9 mouse cellular contexts compared by ENCODE assay signal in the genomic region with DNA sequence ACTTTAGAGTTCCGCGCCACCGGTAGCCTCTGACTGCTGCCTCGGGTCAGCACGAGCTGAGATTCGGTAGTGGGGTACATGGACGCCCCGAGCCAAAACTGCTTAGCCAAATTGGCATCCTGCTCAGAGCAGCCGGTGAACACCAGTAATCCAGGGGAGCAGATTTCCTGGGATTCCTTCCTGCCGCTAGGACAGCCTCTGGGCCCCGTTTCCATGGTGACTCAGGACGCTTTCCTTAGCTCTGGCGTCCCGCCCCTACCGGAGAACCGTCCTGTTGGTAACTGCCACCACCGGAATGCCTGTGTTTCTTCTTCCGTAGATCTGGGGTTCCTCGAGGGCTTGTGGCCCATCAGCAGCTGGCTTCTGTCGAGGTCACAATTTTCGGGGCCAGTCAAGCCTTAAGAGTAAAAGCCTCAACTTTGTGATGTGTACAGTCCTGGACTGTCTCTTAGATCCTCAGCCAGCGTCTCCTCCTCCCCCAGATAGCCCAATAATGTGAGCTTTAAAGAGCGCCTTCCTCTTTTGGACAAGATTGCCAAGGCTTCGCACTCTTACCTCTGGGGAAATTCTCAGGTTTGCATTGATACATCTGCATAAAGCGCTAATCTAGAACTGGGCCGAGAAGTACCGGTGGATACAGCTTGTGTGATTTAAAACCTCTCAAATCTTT. TPM values are rescaled to one million over a fixed set of nuclear protein-coding genes. Genes with fewer than 3 reads are reported as not detected.
DNase-seq lines count a peak whose midpoint lies in the region; ATAC-seq lines count a peak whose summit lies in the region.
"Had no signal": no experiment of that assay in that cellular context is flagged by ENCODE, and none has a peak within 500 bp of the region (broad histone marks: within the 10 kb centered on the region; RNA-seq: fewer than 3 reads in every experiment).

A gene (minus strand): TSS at position 323 of the 670 bp plus-strand sequence.

- H3K36me3 ChIP-seq in intestine, embryonic 14.5 days (ENCODE audit: control insufficient read depth, insufficient read depth, low read length): no peaks in the 10 kb centered on the region
- no peaks in the 10 kb centered on the region for H3K36me3 ChIP-seq in limb, embryonic 13.5 days
- no peaks in the 10 kb centered on the region for H3K36me3 ChIP-seq in midbrain, embryonic 14.5 days (ENCODE audit: control insufficient read depth, insufficient read depth, low read length)

- H3K9me3 ChIP-seq in intestine, embryonic 14.5 days (ENCODE audit: control insufficient read depth, low read length): no peaks in the 10 kb centered on the region
- H3K9me3 ChIP-seq in limb, embryonic 13.5 days: no peaks in the 10 kb centered on the region
- no peaks in the 10 kb centered on the region for H3K9me3 ChIP-seq in midbrain, embryonic 14.5 days (ENCODE audit: control insufficient read depth, low read length)

- H3K27ac ChIP-seq in intestine, embryonic 14.5 days (ENCODE audit: low read depth): no peak within 1 kb of the TSS
- no peak within 1 kb of the TSS for H3K27ac ChIP-seq in limb, embryonic 13.5 days
- H3K27ac ChIP-seq in midbrain, embryonic 14.5 days (replicated peaks; ENCODE audit: low read depth, low read length): no peak within 1 kb of the TSS

- WGBS in intestine, embryonic 14.5 days: 9% methylated on average over 27 of the region's 27 CpGs
- WGBS in limb, embryonic 13.5 days: 4% methylated on average over 27 of the region's 27 CpGs
- 7% methylated on average over 27 of the region's 27 CpGs for WGBS in midbrain, embryonic 14.5 days

- peaks cover 7% of the 10 kb centered on the region; the same call in 1 of the 2 replicates for H3K4me1 ChIP-seq in intestine, embryonic 14.5 days (replicated peaks; ENCODE audit: control insufficient read depth, insufficient read depth, low read length)
- H3K4me1 ChIP-seq in limb, embryonic 13.5 days: peaks cover 13% of the 10 kb centered on the region
- H3K4me1 ChIP-seq in midbrain, embryonic 14.5 days (ENCODE audit: control insufficient read depth, insufficient read depth, low read length): 0 out of 2 replicates have a peak, but pooled peaks cover 9% of the 10 kb centered on the region

- peak within 1 kb of the TSS; percentile 16; the same call in 1 of the 2 replicates for H3K4me3 ChIP-seq in intestine, embryonic 14.5 days (ENCODE audit: low read depth, low read length)
- H3K4me3 ChIP-seq in limb, embryonic 13.5 days: peak within 1 kb of the TSS; percentile 61
- peak within 1 kb of the TSS; percentile 54 for H3K4me3 ChIP-seq in midbrain, embryonic 14.5 days (replicated peaks; ENCODE audit: low read depth, low read length)

- peak within 1 kb of the TSS; percentile 100 for H3K4me2 ChIP-seq in intestine, embryonic 14.5 days (ENCODE audit: low read length)
- H3K4me2 ChIP-seq in limb, embryonic 13.5 days (replicated peaks): peak within 1 kb of the TSS; percentile 100
- peak within 1 kb of the TSS; percentile 100 for H3K4me2 ChIP-seq in midbrain, embryonic 14.5 days (ENCODE audit: low read length)

- peak; percentile 24 for DNase-seq in gastrocnemius, postnatal 10 days
- DNase-seq in gastrocnemius, adult 8-10 months (ENCODE audit: low spot score in 2 of 2): no peak
- DNase-seq in cerebellum, adult 9-11 months: peak; percentile 35
- peak; percentile 85 for DNase-seq in intestine, embryonic 14.5 days (ENCODE audit: low spot score)
- peak; percentile 84 for DNase-seq in midbrain, embryonic 14.5 days
- DNase-seq in testis, postnatal 10 days (ENCODE audit: low spot score): peak; percentile 71

- H3K27me3 ChIP-seq in intestine, embryonic 14.5 days (replicated peaks; ENCODE audit: control insufficient read depth, insufficient read depth, low read length): peaks cover 9% of the 10 kb centered on the region; the same call in 1 of the 2 replicates
- peaks cover 30% of the 10 kb centered on the region for H3K27me3 ChIP-seq in limb, embryonic 13.5 days
- 0 out of 2 replicates have a peak, but pooled peaks cover 6% of the 10 kb centered on the region for H3K27me3 ChIP-seq in midbrain, embryonic 14.5 days (ENCODE audit: control insufficient read depth, insufficient read depth, low read length)
- H3K27me3 ChIP-seq: CH12.LX had no signal

- peak; percentile 69 for ATAC-seq in granulocyte monocyte progenitor cell, adult 5-6 weeks (replicated peaks; ENCODE audit: poor library complexity, severe bottlenecking)
- ATAC-seq in intestine, embryonic 14.5 days (replicated peaks; ENCODE audit: low FRiP score, low TSS enrichment, low read depth): peak; percentile 75
- peak; percentile 54; the same call in 1 of the 2 replicates for ATAC-seq in limb, embryonic 13.5 days (ENCODE audit: low FRiP score, low read depth)
- ATAC-seq in midbrain, embryonic 14.5 days (ENCODE audit: low FRiP score, low TSS enrichment): peak; percentile 37; the same call in 1 of the 2 replicates

- H3K9ac ChIP-seq in intestine, embryonic 14.5 days (ENCODE audit: low read length): no peak within 1 kb of the TSS
- 0 out of 2 replicates have a peak within 1 kb of the TSS, but pooled peaks have one; percentile 36 for H3K9ac ChIP-seq in limb, embryonic 13.5 days
- H3K9ac ChIP-seq in midbrain, embryonic 14.5 days (replicated peaks; ENCODE audit: low read length): no peak within 1 kb of the TSS; the same call in 1 of the 2 replicates

RNA-seq across cellular contexts. Expression of the gene that starts here (rescaled TPM):
- total RNA-seq in gastrocnemius, postnatal 10 days (2021): not detected
- total RNA-seq in gastrocnemius, adult 8-10 months (2022): not detected
- not detected in 2 replicates for total RNA-seq in granulocyte monocyte progenitor cell, adult 5-6 weeks (2014; fragmentation: Nextera tagmentation)
- total RNA-seq in granulocyte monocyte progenitor cell, adult 5-6 weeks (2017): not detected in 2 replicates
- not detected in 2 replicates for polyA plus RNA-seq in intestine, embryonic 14.5 days (2014; fragmentation: Nextera tagmentation; extraction: Ambion mirVana)
- polyA plus RNA-seq in limb, embryonic 13.5 days (2015; fragmentation: Nextera tagmentation; extraction: Ambion mirVana): not detected in 2 replicates
- 0.31 TPM in 1 of 2 replicates, not detected in the other for polyA plus RNA-seq in midbrain, embryonic 14.5 days (2014; fragmentation: Nextera tagmentation; extraction: Ambion mirVana)

Comparison
In these comparisons a context has a peak if more than half of its experiments do, and no peak if none do; other contexts are left out.
1. Peak in DNase-seq in gastrocnemius, postnatal 10 days; RNA of the gene not detected or under 1 TPM.
2. Peak in ATAC-seq in granulocyte monocyte progenitor cell, adult 5-6 weeks; RNA of the gene not detected or under 1 TPM.
3. Peak in DNase-seq, ATAC-seq, H3K4me3 ChIP-seq and H3K4me2 ChIP-seq in intestine, embryonic 14.5 days; RNA of the gene not detected or under 1 TPM.
4. Peak in ATAC-seq, H3K4me3 ChIP-seq, H3K9ac ChIP-seq and H3K4me2 ChIP-seq in limb, embryonic 13.5 days; RNA of the gene not detected or under 1 TPM.
5. Peak in DNase-seq, ATAC-seq, H3K4me3 ChIP-seq and H3K4me2 ChIP-seq in midbrain, embryonic 14.5 days; RNA of the gene not detected or under 1 TPM.
6. DNase-seq: peak in cerebellum, adult 9-11 months (single experiment) and testis, postnatal 10 days (single experiment); none in gastrocnemius, adult 8-10 months (0 of 2).
7. Peak in every context shown above with its lines, with median percentiles within 50 percentile points of each other: ATAC-seq, H3K4me2 ChIP-seq and H3K4me3 ChIP-seq.